Mouse (Mus musculus): ENCODE measurements around the gene Dusp14.

DNA sequence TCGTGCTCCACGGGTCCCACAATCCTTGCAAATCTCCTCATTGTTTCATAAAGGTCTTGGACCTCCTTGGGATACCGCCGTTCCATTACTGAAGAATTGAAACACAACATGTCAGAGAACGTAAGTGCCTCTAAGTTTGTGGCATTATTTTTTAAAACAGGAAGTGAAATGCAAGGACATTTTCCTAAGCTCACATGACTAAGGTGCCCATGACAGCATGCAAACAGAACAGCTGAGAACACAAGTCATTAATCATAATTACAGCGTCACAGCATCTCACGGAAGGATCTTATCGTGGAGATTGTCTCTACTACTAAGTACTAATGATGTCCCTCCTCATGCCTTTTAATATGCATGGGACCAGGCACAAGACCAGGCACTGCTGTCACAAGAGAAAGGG, 21.5 kb upstream of the Dusp14 start:
- TF ChIP-seq CTCF (IDR thresholded peaks at IDR 0.05; ENCODE audit: low read depth) = no peak
- TF ChIP-seq EP300 (IDR thresholded peaks at IDR 0.05; ENCODE audit: low read depth) = no peak
